Mouse (Mus musculus) bone marrow macrophage, adult 2 months (primary cell): ENCODE measurements around the gene Sh2d3c.

Experiments used
- CTCF ChIP-seq: IDR thresholded peaks from 2 replicates; pipeline ENCODE4 v1.5.1; 2012; ENCODE audit warnings: low read depth, mild to moderate bottlenecking, low read length, moderate library complexity
- POLR2A ChIP-seq: IDR thresholded peaks from 2 replicates; pipeline ENCODE4 v1.6.1; 2012; ENCODE audit warnings: mild to moderate bottlenecking, low read depth, low read length, borderline replicate concordance

- TF ChIP-seq POLR2A = no peak
- TF ChIP-seq CTCF = no peak
Measured at GRCm38 (mm10) chr2:32740916-32741272, 20.0 kb downstream of the Sh2d3c start, which contains the start of gene 6330409D20Rik.
